Mouse (Mus musculus): Measurements from ENCODE around the gene Zfp53. TPM values are rescaled to one million over a fixed set of nuclear protein-coding genes. Genes with fewer than 3 reads are reported as not detected.
"Not testable (repeated sequence)": the region's sequence is repeated elsewhere in the genome, so short reads cannot be mapped to it uniquely, and the experiment has no call there.

Zfp53 gene
- polyA plus RNA-seq (2016; fragmentation: Nextera tagmentation; extraction: Ambion mirVana) = 7.2 and 9.2 TPM in 2 replicates

DNA sequence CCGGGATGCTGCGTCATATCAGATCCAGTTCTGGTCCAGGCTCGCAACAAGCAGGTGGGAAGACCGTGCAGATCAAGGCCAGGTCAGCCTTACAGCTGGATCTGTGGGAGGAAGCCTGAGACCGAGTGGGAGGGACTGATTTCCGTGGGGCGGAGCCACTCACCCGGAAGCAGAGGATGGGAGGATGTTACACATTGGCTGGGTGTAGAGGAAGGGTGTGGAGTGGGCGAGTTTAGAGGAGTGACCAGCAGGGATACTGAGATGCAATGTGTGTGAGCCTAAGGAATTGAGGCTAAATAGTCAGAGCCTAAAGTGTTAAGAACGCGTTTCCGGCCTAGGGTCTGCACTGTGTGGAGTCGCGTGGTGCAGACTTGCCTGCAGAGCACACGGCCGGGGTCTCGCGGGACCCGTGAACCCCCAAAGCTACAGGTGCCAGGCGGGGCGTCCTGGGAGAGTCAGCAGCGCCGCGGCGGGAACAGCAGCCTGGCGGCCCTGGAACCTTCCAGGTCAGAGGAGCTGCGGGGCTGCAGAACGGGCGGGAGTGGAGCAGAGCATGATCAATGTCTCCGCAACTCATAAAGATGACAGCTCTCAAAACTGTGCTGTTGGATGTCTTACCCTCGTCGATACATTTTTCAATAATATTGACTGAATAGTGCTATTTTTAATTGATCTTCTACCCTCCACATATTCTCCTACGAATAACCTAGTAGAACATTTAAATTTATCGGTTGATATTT is at the start of gene Zfp53:
Gene Zfp53, plus strand, starts transcription at position 239 of the 740 bp plus-strand sequence.
- H3K9me3 ChIP-seq (replicated peaks) = no peaks in the 10 kb centered on the region
- peaks cover 8% of the 10 kb centered on the region; the same call in 1 of the 2 replicates for H3K4me1 ChIP-seq
- DNase-seq (ENCODE audit: low spot score) = peak; percentile 80
- no peaks in the 10 kb centered on the region for H3K27me3 ChIP-seq (ENCODE audit: low read depth, poor library complexity, severe bottlenecking)
- peak within 1 kb of the TSS; percentile 69 for H3K4me3 ChIP-seq
- peak within 1 kb of the TSS; percentile 84 for H3K27ac ChIP-seq
- 1% methylated on average over 34 of the region's 34 CpGs for WGBS
- H3K36me3 ChIP-seq = peaks cover 5% of the 10 kb centered on the region

GRCm38 (mm10) chr17:21449669-21450068 is 39.1 kb upstream of the Zfp53 start:
- no peaks in the 10 kb centered on the region for H3K9me3 ChIP-seq (replicated peaks)
- DNase-seq (ENCODE audit: low spot score) = peak; percentile 56
- H3K27me3 ChIP-seq (ENCODE audit: low read depth, poor library complexity, severe bottlenecking) = no peaks in the 10 kb centered on the region
- H3K27ac ChIP-seq = peak overlapping the region; percentile 87
- H3K4me1 ChIP-seq = peaks cover 7% of the 10 kb centered on the region
- H3K4me3 ChIP-seq = peak overlapping the region; percentile 63
- WGBS = 0% methylated on average over 3 of the region's 3 CpGs
- H3K36me3 ChIP-seq = 0 out of 2 replicates have a peak, but pooled peaks cover 8% of the 10 kb centered on the region

GRCm38 (mm10) chr17:21450138-21450704 is 38.6 kb upstream of the Zfp53 start, which contains the start of gene Zfp51:
Gene Zfp51 (plus strand): TSS chr17:21450374.
- Histone ChIP-seq H3K27me3 (ENCODE audit: low read depth, poor library complexity, severe bottlenecking) (no peaks in the 10 kb centered on the region), H3K36me3 (0 out of 2 replicates have a peak, but pooled peaks cover 8% of the 10 kb centered on the region), H3K9me3 (replicated peaks) (no peaks in the 10 kb centered on the region), H3K4me3 (peak within 1 kb of the TSS; percentile 63), H3K4me1 (peaks cover 7% of the 10 kb centered on the region), H3K27ac (peak within 1 kb of the TSS; percentile 87)
- DNase-seq (ENCODE audit: low spot score) = peak; percentile 86
- under 1% methylated on average over 26 of the region's 26 CpGs for WGBS

GRCm38 (mm10) chr17:21463550-21463949 is 25.2 kb upstream of the Zfp53 start:
- no peak for DNase-seq (ENCODE audit: low spot score)
- Histone ChIP-seq H3K27me3 (ENCODE audit: low read depth, poor library complexity, severe bottlenecking) (no peaks in the 10 kb centered on the region), H3K4me1 (no peaks in the 10 kb centered on the region), H3K36me3 (peaks cover 67% of the 10 kb centered on the region), H3K4me3 (no peak overlapping the region), H3K9me3 (replicated peaks) (no peaks in the 10 kb centered on the region), H3K27ac (no peak overlapping the region)
- 94% methylated on average over 5 of the region's 5 CpGs for WGBS

GRCm38 (mm10) chr17:21472032-21472652 is 16.7 kb upstream of the Zfp53 start:
- Histone ChIP-seq H3K27me3 (ENCODE audit: low read depth, poor library complexity, severe bottlenecking) (no peaks in the 10 kb centered on the region), H3K4me3 (no peak overlapping the region), H3K27ac (peak overlapping the region; percentile 81; the same call in 1 of the 2 replicates), H3K4me1 (peaks cover 20% of the 10 kb centered on the region), H3K36me3 (no peaks in the 10 kb centered on the region), H3K9me3 (replicated peaks) (no peaks in the 10 kb centered on the region)
- DNase-seq (ENCODE audit: low spot score) = no peak
- WGBS = 73% methylated on average over 3 of the region's 3 CpGs

- Histone ChIP-seq H3K36me3 (no peaks in the 10 kb centered on the region), H3K4me3 (0 out of 2 replicates have a peak overlapping the region, but pooled peaks have one; percentile 19), H3K27me3 (ENCODE audit: low read depth, poor library complexity, severe bottlenecking) (no peaks in the 10 kb centered on the region), H3K27ac (peak overlapping the region; percentile 81), H3K4me1 (peaks cover 20% of the 10 kb centered on the region), H3K9me3 (replicated peaks) (no peaks in the 10 kb centered on the region)
- no peak for DNase-seq (ENCODE audit: low spot score)
- 70% methylated on average over 2 of the region's 2 CpGs for WGBS
Observed at GRCm38 (mm10) chr17:21472653-21473307, 16.0 kb upstream of the Zfp53 start.

DNA sequence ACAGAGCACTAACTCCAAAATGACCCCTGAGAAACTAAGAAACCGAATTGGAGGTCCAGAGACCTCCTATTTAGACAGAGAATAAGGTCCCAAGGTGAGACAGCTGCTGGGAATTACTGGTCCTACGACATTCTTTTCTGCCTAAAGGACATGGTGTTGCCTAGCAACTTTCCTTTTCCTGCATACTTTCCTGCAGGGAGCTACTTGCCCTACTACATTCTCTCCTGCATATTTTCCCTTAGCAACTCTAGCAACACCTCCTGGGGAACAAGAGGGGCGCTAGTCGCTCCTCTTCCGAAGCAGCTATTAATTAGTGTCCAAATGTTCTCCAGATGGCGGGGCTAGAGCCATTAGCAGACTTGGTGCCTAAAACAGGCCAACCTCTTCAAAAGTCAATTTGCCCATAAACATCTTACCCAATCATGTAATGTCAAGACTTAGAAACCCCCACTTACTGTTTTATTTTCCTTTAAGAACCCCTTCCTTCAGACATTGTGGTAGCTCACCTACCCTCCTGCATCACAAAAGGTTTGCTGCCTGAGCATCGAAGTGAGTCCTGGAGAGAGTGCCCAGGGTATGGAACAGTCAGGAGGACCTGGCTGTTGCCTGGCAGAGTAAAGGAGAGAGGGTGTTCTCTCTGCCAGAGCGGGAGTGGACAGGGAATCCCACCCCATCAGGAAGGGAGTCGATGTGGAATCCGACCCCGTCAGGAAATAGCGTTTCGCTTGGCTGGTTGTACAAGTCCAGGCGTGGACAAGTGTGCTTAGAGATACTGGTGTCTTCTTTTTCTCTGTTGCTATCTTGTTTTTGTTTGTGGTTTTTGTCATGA is 15.2 kb upstream of the Zfp53 start:
- Histone ChIP-seq H3K27ac (peak overlapping the region; percentile 81), H3K4me1 (peaks cover 20% of the 10 kb centered on the region), H3K9me3 (replicated peaks) (no peaks in the 10 kb centered on the region), H3K4me3 (0 out of 2 replicates have a peak overlapping the region, but pooled peaks have one; percentile 19), H3K27me3 (ENCODE audit: low read depth, poor library complexity, severe bottlenecking) (no peaks in the 10 kb centered on the region), H3K36me3 (no peaks in the 10 kb centered on the region)
- 32% methylated on average over 14 of the region's 14 CpGs for WGBS
- DNase-seq (ENCODE audit: low spot score) = peak; percentile 61

- H3K27me3 ChIP-seq (ENCODE audit: low read depth, poor library complexity, severe bottlenecking); H3K9me3 ChIP-seq (replicated peaks); H3K4me3 ChIP-seq; H3K27ac ChIP-seq; H3K36me3 ChIP-seq; DNase-seq (ENCODE audit: low spot score): not testable (repeated sequence)
- H3K4me1 ChIP-seq = peaks cover 20% of the 10 kb centered on the region
- WGBS = 23% methylated on average over 10 of the region's 10 CpGs
Observed at GRCm38 (mm10) chr17:21474729-21475128, 14.1 kb upstream of the Zfp53 start.

DNA sequence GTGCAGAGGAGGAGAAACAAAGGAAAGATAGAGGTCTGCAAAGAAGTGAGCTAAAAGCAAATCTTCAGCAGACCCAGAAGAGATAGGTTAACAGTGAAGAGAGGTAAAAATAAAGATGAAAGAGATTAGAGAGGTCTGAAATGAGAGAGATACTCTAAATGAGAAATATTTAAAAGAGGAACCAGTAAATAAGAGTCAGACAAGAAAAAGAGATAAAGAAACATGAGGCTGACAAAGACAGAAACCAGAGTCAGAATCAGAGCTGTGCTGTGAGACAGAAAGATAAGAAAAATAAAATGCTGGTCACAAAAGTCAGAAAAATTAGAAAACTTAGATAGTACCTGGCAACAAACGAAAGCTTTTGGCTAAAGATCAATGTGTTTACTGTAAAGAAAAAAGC is 13.5 kb upstream of the Zfp53 start:
- 70% methylated on average over 1 of the region's 1 CpGs for WGBS
- H3K36me3 ChIP-seq; DNase-seq (ENCODE audit: low spot score); H3K27me3 ChIP-seq (ENCODE audit: low read depth, poor library complexity, severe bottlenecking); H3K27ac ChIP-seq; H3K4me3 ChIP-seq; H3K9me3 ChIP-seq (replicated peaks): not testable (repeated sequence)
- peaks cover 20% of the 10 kb centered on the region for H3K4me1 ChIP-seq

DNA sequence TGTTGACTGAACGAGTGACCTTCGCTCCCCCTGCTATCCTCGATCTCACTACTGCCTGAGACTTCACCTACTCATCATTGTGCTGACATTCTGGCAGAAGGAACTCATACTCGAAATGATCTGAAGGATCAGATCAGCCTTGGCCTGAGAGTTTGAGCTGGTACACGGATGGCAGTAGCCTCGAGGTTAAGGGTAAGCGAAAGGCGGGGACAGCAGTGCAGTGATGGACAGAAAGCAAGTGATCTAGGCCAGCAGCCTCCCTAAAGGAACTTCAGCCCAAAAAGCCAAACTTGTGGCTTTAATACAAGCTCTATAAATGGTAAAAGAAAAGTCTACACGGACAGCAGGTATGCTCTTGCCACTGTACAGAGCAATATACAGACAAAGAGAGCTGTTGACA is 12.4 kb upstream of the Zfp53 start:
- 95% methylated on average over 5 of the region's 9 CpGs for WGBS
- not testable (repeated sequence) for DNase-seq (ENCODE audit: low spot score)

DNA sequence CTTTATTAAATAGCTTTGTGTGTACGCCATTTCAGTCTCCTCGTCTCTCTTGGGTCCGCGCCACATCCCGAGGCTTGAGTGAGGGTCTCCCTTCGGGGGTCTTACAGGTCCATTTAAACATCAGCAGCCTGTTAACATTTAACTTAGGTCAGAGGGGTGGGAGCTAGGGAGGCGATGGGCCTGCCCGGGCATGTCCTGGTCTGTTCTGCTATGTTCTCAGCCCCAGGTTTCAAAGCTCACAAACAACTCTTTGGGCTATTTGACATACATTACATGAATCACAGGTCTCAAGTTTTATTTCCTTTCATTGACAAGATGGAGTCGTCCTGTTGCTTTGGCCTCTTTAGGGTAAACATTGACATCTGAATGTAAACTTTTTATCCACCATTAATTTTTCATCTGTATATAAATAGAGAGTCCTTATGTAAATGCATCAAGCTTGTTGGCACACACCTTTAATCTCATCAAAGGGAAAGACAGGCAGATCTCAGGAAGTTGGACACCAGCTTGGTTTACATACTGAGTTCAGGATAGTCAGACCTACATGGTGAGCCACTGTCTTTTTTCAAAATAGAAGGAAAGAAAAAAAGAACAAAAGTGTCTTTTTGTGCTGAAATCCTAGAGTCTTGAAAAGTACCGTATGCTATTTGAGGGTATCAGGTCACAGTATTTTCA is 10.6 kb upstream of the Zfp53 start:
- WGBS = 85% methylated on average over 10 of the region's 10 CpGs
- DNase-seq (ENCODE audit: low spot score); H3K9me3 ChIP-seq (replicated peaks); H3K27ac ChIP-seq; H3K27me3 ChIP-seq (ENCODE audit: low read depth, poor library complexity, severe bottlenecking); H3K4me3 ChIP-seq; H3K4me1 ChIP-seq; H3K36me3 ChIP-seq: not testable (repeated sequence)

More for the DNA sequence above, 12.4 kb upstream of the Zfp53 start:
- H3K27me3 ChIP-seq (ENCODE audit: low read depth, poor library complexity, severe bottlenecking); H3K36me3 ChIP-seq; H3K9me3 ChIP-seq (replicated peaks); H3K4me3 ChIP-seq; H3K27ac ChIP-seq: not testable (repeated sequence)
- H3K4me1 ChIP-seq = peaks cover 20% of the 10 kb centered on the region

All from limb, embryonic 10.5 days (tissue).